Mouse (Mus musculus): ENCODE results near the gene 1700113H08Rik.

- TF ChIP-seq CTCF (IDR thresholded peaks at IDR 0.05; ENCODE audit: extremely low read depth, insufficient read length, insufficient replicate concordance, low read depth, low read length), result no peak
- no peak for TF ChIP-seq POLR2A (IDR thresholded peaks at IDR 0.05; ENCODE audit: low read depth, low read length)
These were observed 44.1 kb downstream of the 1700113H08Rik start for GRCm38 (mm10) chr10:87101951-87102320.

Measured in small intestine, adult 2 months (tissue).